Mouse (Mus musculus) kidney, postnatal 10 days (tissue): ENCODE data around the gene Tenm3.
"Not testable (repeated sequence)": the region's sequence is repeated elsewhere in the genome, so short reads cannot be mapped to it uniquely, and the experiment has no call there.

Experiments
- DNase-seq: peaks from one replicate; pipeline ENCODE4 v3.0.0; 2021; ENCODE audit warnings: mixed read lengths

The Tenm3 gene

GRCm38 (mm10) chr8:48181000-48181399 is 662.8 kb downstream of the Tenm3 start:
- no peak for DNase-seq

DNA sequence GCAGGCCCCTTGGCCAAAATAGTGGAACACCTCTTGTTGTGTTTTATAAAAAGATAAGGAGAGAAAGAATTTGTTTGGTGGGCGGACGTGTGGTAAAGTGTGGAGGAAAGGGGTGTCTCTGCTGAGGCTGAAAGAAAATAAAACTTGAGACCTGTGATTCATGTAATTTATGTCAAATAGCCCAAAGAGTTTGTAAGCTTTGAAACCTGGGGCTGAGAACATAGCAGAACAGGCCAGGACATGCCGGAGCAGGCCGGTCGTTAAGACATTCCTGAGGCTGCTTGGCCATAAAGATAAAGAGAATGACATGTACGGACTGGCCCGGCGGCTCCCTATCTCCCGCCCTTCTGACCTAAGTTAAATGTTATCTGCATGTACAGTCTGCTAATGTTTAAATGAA is 663.6 kb downstream of the Tenm3 start:
- not testable (repeated sequence) for DNase-seq

GRCm38 (mm10) chr8:48178993-48179392 is 664.8 kb downstream of the Tenm3 start:
- DNase-seq, result no peak

- no peak for DNase-seq
Measured at GRCm38 (mm10) chr8:48177876-48178275, 665.9 kb downstream of the Tenm3 start.
